Mouse (Mus musculus) spleen, adult 18-20 months (tissue): Measurements from ENCODE around the gene Olfr1512.
"Not testable (repeated sequence)": the region's sequence is repeated elsewhere in the genome, so short reads cannot be mapped to it uniquely, and the experiment has no call there.

Source experiments
- DNase-seq, 2 experiments: peaks; one replicate each; pipeline ENCODE4 v3.0.0; 2022; ENCODE audit warnings: mixed read lengths in 2 of 2

The Olfr1512 gene

GRCm38 (mm10) chr14:52379068-52379467 lies at the start of gene Olfr1512:
Gene Olfr1512, minus strand, starts transcription at chr14:52379168.
- DNase-seq, result no peak

- DNase-seq, result no peak
These were observed 48.7 kb upstream of the Olfr1512 start for GRCm38 (mm10) chr14:52427686-52428085.

- no peak for DNase-seq
These were observed 35.3 kb upstream of the Olfr1512 start, which contains the start of gene Olfr1510 for GRCm38 (mm10) chr14:52414273-52414672. Gene Olfr1510, minus strand, starts transcription at chr14:52414373.

- not testable (repeated sequence) for DNase-seq
These were observed 31.4 kb upstream of the Olfr1512 start for GRCm38 (mm10) chr14:52410142-52410919.

GRCm38 (mm10) chr14:52397279-52397678 lies 18.3 kb upstream of the Olfr1512 start, which contains the start of gene Olfr1511:
Gene Olfr1511, minus strand, starts transcription at chr14:52397379.
- no peak for DNase-seq

GRCm38 (mm10) chr14:52390084-52390848 lies 11.3 kb upstream of the Olfr1512 start:
- DNase-seq, result not testable (repeated sequence)

GRCm38 (mm10) chr14:52368741-52369140 lies 10.2 kb downstream of the Olfr1512 start:
- no peak for DNase-seq

- DNase-seq, result no peak
These were observed 22.7 kb downstream of the Olfr1512 start, which contains the start of gene Olfr1513 for GRCm38 (mm10) chr14:52356308-52356707. Gene Olfr1513, minus strand, starts transcription at chr14:52356408.

- no peak for DNase-seq
These were observed 39.5 kb downstream of the Olfr1512 start for GRCm38 (mm10) chr14:52339512-52339852.

- peak in 1 of 2 experiments; percentile 35 for DNase-seq
These were observed 40.0 kb downstream of the Olfr1512 start for GRCm38 (mm10) chr14:52338751-52339511.

- DNase-seq, result no peak
These were observed 46.8 kb downstream of the Olfr1512 start for GRCm38 (mm10) chr14:52332171-52332570.

- no peak for DNase-seq
These were observed 47.8 kb downstream of the Olfr1512 start for GRCm38 (mm10) chr14:52331069-52331750.

- no peak for DNase-seq
These were observed 50.8 kb downstream of the Olfr1512 start, which contains the start of gene Sall2 for GRCm38 (mm10) chr14:52327910-52328812. Gene Sall2, minus strand, starts transcription at chr14:52328762.

GRCm38 (mm10) chr14:52327375-52327901 lies 51.5 kb downstream of the Olfr1512 start:
- no peak for DNase-seq

- no peak for DNase-seq
These were observed 53.1 kb downstream of the Olfr1512 start for GRCm38 (mm10) chr14:52325890-52326289.
